Mouse (Mus musculus) stomach, postnatal 0 days (tissue): ENCODE results near the gene Tmed4.

Source experiments
- CTCF ChIP-seq: IDR thresholded peaks from 2 replicates; pipeline ENCODE4 v1.5.1; 2016; ENCODE audit warnings: antibody characterized with exemption, low read depth, mild to moderate bottlenecking, moderate library complexity
- EP300 ChIP-seq: optimal IDR thresholded peaks from 2 replicates; pipeline ENCODE3; 2016; ENCODE audit warnings: antibody characterized with exemption

DNA sequence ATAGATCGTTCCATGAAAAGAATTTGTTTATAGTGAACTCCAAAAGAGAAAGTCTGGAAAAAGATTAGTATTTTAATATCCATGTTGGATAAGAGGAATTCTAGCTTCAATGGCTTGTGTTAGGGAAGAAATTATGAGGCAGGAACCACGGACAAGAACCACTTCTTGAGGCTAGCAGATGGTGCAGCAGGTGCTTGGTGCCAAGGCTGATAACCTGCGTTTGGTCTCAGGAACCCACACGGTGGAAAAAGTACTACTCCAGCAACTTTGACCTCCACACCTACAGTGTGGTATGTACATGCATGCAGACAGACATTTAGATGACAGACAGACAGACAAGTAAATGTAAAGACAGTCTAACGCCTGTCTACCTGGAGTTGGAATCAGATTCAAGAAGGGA, 43.9 kb upstream of the Tmed4 start:
- TF ChIP-seq EP300 = no peak
- TF ChIP-seq CTCF = no peak
